Mouse (Mus musculus) heart, postnatal 25 days (tissue): Measurements from ENCODE around the gene Eva1a. TPM values are rescaled to one million over a fixed set of nuclear protein-coding genes. Genes with fewer than 3 reads are reported as not detected.
A peak's percentile ranks its signal among the peaks of the same experiment; 100 is the strongest.

ENCODE experiments used
- DNase-seq: peaks from one replicate; pipeline ENCODE4 v3.0.0; 2022; ENCODE audit warnings: low spot score
- intact Hi-C: fragments of 180-260 bp; cut with DNase I; formaldehyde crosslinking; loops from one replicate; pipeline ENCODE4 v1.15.1; 2025
- total RNA-seq, 2 experiments: library from RNA; stranded (reverse); gene quantifications; 2 replicates each; pipeline ENCODE4 v1.2.3; 2021

Eva1a gene
- total RNA-seq, 2 experiments from 2014 or later, result 1.9 to 2.9 TPM

DNA sequence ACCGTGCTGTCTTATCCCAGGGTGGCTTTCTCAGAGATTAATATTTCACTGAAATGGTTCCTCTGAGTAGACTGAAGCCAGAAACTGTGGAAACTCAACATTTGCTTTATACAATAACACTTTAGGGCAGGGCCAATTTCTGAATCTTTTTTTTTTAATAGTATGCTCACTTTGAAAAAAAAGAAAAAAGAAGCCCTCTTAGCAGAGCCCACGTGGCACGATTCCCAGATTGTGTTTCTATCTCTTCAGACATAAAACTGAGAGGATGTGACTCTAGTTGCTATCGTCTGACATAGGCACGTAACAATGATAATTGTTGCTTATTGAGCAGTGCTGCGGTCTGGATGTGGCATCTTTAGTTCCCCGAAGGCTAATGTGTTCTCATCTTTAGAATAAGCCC, 19.1 kb downstream of the Eva1a start:
- intact Hi-C loops, result no loop called here
- no peak for DNase-seq

DNA sequence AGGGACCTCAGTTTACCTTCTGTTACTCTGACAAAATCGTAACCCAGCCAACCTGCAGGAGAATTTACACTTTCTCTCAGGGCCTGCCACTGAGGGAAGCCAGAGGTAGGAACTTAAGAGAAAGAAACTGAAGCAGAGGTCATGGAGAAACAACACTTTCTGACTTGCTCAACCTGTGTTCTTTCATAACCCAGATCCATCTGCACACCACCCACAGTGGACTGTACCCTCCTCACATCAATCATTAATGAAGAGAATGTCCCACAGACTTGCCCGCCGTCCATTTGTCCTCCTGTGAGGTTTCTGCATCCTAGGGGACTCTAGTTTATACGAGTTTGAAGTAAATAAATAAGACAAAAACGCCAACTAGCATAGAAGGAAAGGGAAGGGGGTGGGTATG, 24.4 kb downstream of the Eva1a start:
- intact Hi-C loops, result no loop called here
- no peak for DNase-seq

DNA sequence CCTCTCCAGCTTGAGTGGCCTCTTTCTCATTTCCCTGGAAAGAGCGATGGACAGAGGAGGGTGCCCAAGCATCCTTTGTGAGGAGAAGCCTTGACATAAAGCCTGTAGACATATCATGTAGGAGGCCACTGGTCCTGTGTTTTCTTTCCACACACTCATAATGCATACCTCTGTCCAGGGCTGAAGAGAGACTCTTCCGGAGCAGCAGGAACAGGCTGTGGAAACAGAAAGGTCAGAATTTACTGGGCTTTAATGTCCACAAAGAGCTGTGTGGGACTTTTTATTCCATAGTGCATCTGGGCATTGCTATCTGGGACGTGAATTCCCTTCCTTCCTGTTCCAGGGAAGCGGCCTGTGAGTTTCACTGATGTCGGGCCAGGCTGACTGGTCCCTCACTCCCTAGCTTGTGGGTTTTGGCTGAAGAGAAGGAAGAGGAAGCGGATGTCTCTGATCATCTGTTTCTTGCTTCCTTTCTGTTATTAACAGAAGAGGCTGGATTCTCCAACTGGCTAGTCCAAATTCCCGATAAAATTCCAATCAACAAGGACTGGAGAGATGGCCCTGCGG, 25.8 kb downstream of the Eva1a start:
- intact Hi-C loops, result no loop called here
- DNase-seq, result peak; percentile 34

DNA sequence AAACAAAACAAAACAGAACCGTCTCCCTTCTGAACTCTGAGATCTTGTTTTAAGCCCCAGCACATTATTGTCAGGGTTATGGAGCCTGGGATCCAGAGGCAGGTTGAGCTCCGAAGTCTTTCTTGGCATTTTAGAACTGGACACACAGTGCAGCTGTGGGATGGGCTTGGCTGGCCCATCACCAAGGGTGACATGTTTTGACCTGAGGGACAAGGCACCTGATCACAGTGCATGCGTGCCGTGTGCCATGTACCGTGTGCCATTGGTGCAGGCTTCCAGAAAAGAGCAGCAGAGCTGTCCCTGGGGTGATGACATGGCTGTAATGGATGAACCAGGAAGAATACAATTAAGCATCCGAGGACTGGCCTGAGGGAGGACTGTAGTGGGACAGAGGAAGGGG, 29.6 kb downstream of the Eva1a start:
- intact Hi-C loops, result no loop called here
- no peak for DNase-seq

DNA sequence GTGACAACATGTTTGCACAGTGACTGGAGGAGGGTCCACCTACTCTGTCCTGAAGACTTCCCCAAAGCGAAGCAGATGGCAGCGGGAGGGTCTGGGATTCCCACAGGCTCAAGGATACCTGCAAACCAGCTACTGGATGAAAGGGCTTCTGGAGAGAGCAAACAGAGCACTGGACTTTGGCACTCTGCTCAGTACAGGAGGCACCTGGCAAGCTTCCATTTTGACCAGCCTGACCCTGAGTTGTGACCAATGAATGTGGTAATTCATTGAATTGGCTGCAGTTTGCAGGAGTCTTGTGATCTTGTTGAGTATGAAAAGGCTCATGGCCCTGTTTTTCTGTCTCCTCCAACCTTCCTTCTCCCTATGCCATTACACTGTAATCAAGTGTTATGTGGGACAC, 32.2 kb downstream of the Eva1a start:
- DNase-seq, result no peak
- intact Hi-C loops, result no loop called here

DNA sequence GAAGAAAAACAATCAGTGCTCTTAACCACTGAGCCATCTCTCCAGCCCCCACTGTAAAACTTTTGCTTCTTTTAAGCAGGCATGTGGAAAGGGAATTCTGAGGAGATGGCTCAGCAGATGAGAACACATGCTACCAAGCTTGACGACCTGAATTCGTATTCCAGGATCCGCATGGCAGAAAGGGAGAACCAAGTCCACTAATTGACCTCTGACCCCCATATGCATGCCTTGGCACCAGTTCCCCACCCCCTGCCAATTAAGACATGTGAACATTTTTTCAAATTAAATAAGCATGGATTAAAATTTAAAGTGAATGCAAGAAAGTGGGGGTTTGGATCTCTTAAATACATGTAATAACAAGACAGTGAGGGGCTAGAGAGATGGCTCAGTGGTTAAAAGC, 32.7 kb downstream of the Eva1a start:
- intact Hi-C loops, result no loop called here

DNA sequence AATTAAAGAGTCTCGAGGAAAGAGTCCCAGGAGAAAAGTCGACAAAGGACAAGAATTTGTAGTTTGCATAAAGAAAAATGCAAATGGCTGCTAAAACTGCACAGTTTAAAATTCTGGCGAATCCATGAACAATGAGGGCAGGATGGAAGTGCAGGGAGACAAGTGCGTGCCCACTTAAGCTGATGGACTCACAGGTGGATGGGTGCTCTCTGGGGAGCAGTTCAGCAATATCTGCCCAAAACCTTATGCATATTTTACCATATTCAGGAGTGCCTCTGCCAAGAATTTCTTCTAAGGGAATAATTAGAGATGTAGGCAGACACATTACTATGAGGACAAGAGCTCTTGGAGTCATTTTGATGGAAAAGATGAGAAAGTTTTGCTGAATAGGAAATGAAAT, 35.5 kb downstream of the Eva1a start:
- intact Hi-C loops, result loop anchor here (5.0 kb wide), 1 partner anchor 41 kb away; no protein-coding TSS in a partner anchor

More for the DNA sequence above, 32.7 kb downstream of the Eva1a start:
- DNase-seq, result no peak

DNA sequence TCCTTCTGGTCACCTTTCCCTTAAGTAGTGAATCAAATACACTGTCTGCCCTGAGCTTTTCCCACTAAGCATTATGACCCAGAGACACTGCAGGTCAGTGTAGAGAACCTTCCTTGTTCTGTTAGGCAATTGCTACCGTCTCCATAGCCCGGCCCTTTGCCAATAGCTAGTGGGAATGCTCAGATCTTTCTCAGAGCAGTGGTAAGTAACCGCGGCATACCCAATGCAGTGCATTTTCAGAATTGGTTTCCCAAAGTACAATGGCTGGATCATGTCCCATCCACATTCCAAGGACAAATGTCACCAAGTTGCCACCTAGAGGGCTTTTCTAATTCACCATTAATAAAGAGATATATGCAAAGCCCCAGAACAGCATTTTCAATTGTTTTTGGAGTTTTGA, 38.0 kb downstream of the Eva1a start:
- DNase-seq, result no peak
- intact Hi-C loops, result loop anchor here (5.0 kb wide), 1 partner anchor 38 kb away; no protein-coding TSS in a partner anchor

More for the DNA sequence above, 35.5 kb downstream of the Eva1a start:
- no peak for DNase-seq

DNA sequence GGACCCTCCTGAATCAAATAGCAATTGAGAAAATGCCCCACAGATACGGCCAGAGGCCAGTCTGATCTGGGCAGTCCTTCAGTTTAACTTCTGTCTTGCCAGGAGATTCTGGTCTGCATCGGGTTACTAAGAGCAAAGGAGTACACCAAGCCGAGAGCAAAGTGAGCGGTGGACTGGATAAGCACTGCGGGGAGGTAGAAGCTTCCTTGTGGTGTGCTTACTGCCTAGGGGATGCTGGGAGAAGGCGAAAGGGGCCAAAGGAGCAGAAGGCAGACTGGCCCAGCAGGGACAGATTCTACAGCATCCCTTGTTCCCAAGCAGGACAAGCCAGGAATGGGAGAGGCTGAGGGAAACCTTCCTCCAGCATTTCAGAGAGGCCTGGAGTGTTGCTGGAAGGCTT, 42.8 kb downstream of the Eva1a start:
- no peak for DNase-seq
- intact Hi-C loops, result loop anchor here (5.0 kb wide), 1 partner anchor 36 kb away; no protein-coding TSS in a partner anchor

DNA sequence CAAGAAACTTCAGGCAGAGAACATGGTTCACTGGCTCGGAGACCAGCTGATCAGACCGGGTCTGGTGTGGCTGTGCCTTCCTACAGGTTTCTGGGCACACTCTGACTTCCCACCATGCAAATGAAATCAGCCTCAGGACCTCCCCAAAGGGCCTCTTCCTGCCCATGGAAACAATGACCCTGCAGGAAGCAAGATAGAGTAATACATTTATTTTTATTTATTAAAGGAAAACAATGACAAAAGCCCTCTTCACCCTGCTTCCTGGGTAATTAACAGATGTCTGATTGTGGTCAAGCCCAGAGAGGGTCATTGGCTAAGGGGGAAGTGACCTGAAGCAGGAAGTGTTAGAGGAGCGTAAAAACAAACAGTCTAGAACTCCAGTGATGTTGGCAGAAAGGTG, 43.4 kb downstream of the Eva1a start:
- DNase-seq, result peak; percentile 35
- intact Hi-C loops, result loop anchor here (5.0 kb wide), 1 partner anchor 37 kb away; no protein-coding TSS in a partner anchor

DNA sequence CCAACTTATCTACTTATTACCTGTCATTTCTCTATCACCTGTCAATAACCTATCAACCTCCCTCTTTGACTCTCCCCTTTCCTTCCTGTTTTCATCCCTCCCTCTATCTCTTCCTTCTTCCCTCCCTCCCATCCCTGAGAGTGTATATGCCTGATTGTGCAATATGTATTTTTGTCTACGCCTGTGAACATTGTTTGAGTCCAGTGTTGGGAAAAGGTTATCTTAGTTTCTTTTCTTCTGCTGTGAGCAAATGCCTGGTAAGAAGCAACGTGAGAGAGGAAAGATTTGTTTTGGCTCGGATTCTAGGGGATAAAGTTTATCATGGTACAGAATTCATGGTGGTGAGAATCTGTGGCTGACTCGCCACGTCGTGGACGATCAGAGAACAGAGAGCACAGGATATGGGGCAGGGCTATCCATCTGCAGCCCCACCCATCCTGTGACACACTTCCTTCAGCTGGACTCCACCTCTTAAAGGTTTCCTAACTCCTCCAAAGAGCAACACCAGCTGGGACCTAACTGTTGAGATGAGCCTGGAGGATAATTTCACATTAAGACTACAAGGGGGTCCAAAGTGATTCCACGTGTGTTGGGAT, 44.6 kb downstream of the Eva1a start:
- intact Hi-C loops, result no loop called here
- no peak for DNase-seq

DNA sequence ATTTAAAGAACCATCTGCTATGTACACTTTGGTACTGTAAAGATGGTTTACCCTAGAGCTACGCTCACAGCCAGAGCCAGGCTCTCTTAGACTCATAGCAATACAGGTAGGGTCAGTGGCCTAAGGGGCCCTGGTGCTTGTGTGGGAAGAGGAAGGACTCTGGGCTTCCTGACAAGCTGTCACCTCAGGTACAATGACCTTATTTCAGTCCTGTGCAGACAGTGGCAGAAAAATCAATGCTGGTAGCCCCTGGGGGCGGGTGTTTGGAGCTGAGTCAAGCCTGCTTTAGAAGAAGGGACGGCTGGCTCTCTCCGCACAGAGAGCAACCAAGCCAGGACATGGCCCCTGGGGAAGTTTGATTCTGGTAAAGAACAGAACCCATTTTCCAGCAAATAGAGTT, 47.3 kb downstream of the Eva1a start:
- intact Hi-C loops, result no loop called here
- DNase-seq, result no peak

DNA sequence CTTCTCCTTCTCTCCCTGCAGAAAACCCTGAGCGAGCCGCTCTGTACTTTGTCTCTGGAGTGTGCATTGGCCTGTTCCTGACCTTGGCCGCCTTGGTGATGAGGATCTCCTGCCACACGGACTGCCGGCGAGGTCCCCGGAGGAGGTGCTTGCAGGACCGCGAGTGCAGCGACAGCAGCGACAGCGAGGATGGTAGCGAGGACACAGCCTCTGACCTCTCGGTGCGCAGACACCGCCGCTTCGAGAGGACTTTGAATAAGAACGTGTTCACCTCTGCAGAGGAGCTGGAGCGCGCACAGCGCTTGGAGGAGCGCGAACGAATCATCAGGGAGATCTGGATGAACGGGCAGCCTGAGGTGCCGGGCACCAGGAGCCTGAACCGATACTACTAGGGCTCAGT, 50.9 kb downstream of the Eva1a start:
- no peak for DNase-seq
- intact Hi-C loops, result no loop called here

DNA sequence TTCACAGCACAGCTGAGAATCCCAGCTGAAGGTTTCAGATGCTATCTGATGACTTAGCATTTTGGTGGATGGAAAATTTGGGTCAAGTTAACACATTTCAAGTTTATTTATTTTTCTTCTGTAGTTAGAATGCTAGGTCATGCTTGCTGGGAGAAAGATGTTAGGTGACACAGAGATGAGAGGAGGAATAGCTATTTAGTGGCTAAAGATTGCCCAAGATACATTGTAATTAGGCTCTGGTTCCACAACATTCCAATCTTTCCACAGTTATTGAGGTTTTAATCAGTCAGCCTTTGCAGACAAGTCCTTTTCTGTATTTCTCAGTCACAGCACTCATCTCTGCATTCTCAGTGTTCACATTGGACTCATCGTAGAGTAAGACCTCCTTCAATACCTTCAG, 56.9 kb downstream of the Eva1a start:
- DNase-seq, result no peak
- intact Hi-C loops, result no loop called here

DNA sequence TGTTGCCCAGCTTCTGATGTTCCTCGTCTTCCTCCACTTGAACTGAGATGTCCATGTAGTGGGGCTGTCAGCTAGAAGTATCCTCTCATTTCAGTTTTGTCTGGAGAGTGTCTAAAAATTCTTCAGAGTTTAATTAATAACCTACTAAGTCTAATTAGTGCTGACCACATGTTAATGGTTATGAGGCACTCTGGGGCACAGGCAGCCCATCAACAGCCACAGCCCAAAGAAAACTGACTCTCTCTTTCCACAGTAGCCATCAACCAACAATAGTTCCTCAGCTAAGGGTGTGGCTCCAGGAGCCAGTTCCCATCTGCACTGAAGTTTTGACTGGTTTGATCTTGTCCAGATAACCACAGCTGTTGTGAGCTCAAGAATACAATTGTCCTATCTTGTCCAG, 57.6 kb downstream of the Eva1a start:
- no peak for DNase-seq
- intact Hi-C loops, result no loop called here

DNA sequence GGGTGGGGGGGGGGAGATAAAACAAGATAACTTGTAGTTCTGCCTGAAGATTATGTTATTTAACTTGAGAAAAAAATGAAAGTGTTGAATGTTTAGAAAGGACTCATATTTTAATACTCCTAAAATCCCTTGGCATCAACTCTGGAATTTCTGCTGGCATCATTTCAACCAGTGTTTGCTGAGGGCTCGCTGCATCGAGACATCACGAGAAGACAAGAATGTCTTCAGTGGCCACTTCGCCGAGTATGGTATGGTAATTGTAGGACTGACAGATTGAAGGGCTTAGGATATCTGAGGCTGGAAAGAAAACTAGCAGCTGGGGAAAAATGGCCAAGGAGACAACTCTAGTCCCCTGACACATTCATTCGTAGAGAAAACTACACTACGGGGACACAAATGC, 69.6 kb downstream of the Eva1a start:
- no peak for DNase-seq
- intact Hi-C loops, result no loop called here

DNA sequence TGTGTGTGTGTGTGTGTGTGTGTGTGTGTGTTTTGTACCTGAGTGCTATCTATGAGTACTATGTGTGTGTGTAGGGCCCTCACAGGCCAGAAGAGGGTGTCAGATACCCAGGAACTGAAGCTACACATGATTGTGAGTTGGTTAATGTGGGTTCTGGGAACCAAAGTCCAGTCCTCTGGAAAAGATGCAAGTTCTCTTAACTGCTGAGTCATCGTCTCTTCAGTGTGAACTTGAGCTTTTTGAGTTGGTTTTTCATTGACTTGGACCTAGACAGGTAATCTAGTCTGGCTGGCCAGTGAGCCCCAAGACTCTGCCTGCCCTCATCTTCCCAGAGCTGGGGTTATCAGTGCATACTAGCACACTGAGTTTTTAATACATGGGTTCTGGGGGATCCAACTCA, 70.3 kb downstream of the Eva1a start:
- intact Hi-C loops, result no loop called here
- DNase-seq, result no peak

DNA sequence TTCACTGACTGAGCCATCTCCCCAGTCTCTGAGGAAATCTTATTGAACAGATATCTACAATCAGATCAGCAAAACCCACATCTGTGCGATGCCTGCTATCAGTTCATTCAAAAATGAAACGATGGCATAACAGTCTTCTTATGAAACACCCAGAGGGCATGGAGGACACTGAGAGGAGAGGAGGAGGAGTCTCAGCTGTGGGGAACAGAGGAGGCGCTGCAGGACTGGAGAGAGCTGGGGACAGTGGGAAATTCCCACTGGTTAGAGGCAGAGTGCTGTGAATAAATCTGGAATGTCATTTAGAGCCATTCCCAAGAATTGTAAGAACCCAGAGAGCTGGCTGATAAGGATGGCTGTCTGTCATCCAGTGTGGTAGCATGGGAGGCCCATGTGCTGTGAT, 70.7 kb downstream of the Eva1a start:
- intact Hi-C loops, result no loop called here
- no peak for DNase-seq

DNA sequence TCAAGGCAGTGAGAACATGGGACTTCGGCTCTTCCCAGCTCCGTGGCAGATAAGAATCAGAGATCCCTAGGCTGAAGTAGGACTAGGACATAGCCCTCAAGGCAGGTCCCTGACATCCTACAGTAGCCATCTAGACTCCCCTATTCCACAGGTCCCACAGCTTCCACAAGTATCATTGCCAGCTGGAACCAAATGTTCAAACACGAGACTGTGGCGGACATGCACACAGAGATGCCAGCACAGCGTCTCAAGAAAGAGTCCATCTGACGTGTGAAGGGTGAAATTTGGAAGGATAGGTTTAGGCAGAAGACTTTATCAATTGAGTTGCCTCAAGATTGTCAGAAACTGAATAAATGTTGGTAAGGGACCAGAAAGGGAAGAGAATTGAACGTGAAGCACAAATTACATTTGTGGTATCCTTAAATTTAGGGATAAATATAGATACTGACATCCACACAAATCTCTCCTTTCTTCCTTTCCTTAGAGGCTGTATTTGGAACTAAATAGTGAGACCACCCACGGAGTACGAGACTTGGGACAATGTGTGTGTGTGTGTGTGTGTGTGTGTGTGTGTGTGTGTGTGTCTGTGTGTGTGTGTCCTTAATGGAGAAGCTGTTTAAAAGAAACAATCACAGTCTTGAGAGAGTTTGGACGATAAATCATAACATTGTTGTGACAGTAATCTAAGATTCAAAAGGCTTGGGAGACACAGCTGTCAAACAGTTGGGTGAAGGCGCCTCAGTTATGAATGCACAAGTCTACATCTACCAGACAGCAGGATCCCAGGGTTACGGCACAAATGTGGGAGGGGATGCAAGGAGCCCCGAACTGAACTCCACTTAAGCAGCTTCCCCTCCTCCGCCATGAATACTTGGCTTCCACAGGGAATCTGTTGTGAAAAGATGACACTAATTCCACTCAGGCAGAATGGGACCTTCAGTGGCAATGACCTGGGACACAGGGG, 71.6 kb downstream of the Eva1a start:
- DNase-seq, result no peak
- intact Hi-C loops, result no loop called here

DNA sequence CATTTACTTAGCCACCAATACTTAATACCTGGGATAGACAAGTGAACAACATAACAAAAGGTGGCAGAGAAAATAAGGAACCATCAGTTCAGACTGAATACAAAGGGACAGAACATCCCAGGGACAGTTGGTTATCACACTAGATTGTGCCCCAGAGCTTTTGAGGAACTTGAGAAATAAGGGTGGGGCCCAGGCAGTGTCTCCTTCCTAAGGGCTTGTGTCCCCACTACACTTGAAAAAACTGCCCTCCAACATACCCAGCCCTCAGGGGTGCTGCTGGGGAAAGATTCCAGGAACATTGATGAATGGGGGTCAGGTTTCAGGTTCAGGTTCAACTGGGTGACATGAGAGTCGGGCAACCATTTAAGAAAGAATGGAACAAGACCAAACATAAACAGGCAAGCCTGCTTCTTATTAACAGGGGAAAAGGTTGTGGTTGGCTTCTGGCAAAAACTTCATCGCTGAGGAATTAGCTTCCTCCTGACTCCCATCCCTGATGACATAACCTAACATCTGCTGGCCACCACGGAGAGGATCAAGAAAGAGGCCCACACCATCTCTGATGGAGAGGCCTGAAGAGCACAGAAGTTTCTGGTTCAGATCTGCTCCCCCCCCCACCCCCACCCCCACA, 74.6 kb downstream of the Eva1a start:
- intact Hi-C loops, result loop anchor here (5.0 kb wide), 1 partner anchor 38 kb away; no protein-coding TSS in a partner anchor
- DNase-seq, result no peak
